Mouse (Mus musculus) MEL (cell line): ENCODE data around the gene Nell1. TPM values are rescaled to one million over a fixed set of nuclear protein-coding genes. Genes with fewer than 3 reads are reported as not detected.

Experiments
- DNase-seq: peaks from one replicate; pipeline ENCODE4 v3.0.0; 2011; ENCODE audit warnings: low read depth, low spot score
- H3K27ac ChIP-seq: 2 replicates; pipeline ENCODE4 v1.5.1; 2012; ENCODE audit warnings: low read depth, mild to moderate bottlenecking, control low read depth, low read length, moderate library complexity; ENCODE audit not compliant: control insufficient read depth
- H3K27me3 ChIP-seq, 2 experiments: fragments of 150-350 bp in 1 of 2; sonication (generic) in 1 of 2; 2 replicates each; pipeline ENCODE4 v1.6.1; 2012; ENCODE audit warnings: low read length in 2 of 2, mild to moderate bottlenecking in 2 of 2, improper control_type of control experiment in 1 of 2, moderate library complexity in 1 of 2; ENCODE audit not compliant: insufficient read depth in 2 of 2, control insufficient read depth in 1 of 2
- H3K36me3 ChIP-seq, 2 experiments: 2 replicates each; pipeline ENCODE4 v1.6.1; 2012 to 2014; ENCODE audit warnings: low read length in 2 of 2, improper control_type of control experiment in 1 of 2, inconsistent platforms in 1 of 2, mild to moderate bottlenecking in 1 of 2; ENCODE audit not compliant: insufficient read depth in 2 of 2, control insufficient read depth in 1 of 2
- H3K4me1 ChIP-seq, 2 experiments: fragments of 150-350 bp in 1 of 2; sonication (generic) in 1 of 2; 2 replicates each; pipeline ENCODE4 v1.6.1; 2012; ENCODE audit warnings: low read length in 2 of 2, improper control_type of control experiment in 1 of 2, mild to moderate bottlenecking in 1 of 2; ENCODE audit not compliant: insufficient read depth in 2 of 2, control insufficient read depth in 1 of 2
- H3K4me3 ChIP-seq, 2 experiments: fragments of 150-350 bp in 1 of 2; sonication (generic) in 1 of 2; 2 replicates each; pipeline ENCODE4 v1.5.1; 2012; ENCODE audit warnings: low read depth in 2 of 2, low read length in 2 of 2, mild to moderate bottlenecking in 2 of 2, moderate library complexity in 2 of 2, control low read depth in 1 of 2, improper control_type of control experiment in 1 of 2; ENCODE audit not compliant: control insufficient read depth in 1 of 2, insufficient read depth in 1 of 2
- H3K79me2 ChIP-seq: 2 replicates; pipeline ENCODE4 v1.6.1; 2012; ENCODE audit warnings: mild to moderate bottlenecking, low read length, moderate library complexity; ENCODE audit not compliant: control insufficient read depth, poor library complexity, insufficient read depth
- H3K9ac ChIP-seq: 2 replicates; pipeline ENCODE4 v1.6.1; 2012; ENCODE audit warnings: low read depth, mild to moderate bottlenecking, control low read depth, low read length, moderate library complexity; ENCODE audit not compliant: control insufficient read depth, poor library complexity, severe bottlenecking
- H3K9me3 ChIP-seq: fragments of 150-350 bp; sonication (generic); replicated peaks from 2 replicates; pipeline ENCODE4 v1.6.1; 2012; ENCODE audit warnings: mild to moderate bottlenecking, low read length, improper control_type of control experiment, moderate library complexity; ENCODE audit not compliant: insufficient read depth
- BHLHE40 ChIP-seq: IDR thresholded peaks from 2 replicates; pipeline ENCODE4 v1.6.1; 2012; ENCODE audit warnings: low read depth, mild to moderate bottlenecking, inconsistent platforms, low read length, improper control_type of control experiment, borderline replicate concordance
- CHD1 ChIP-seq: IDR thresholded peaks from 2 replicates; pipeline ENCODE4 v1.6.1; 2012; ENCODE audit warnings: low read depth, mild to moderate bottlenecking, inconsistent platforms, low read length, improper control_type of control experiment
- CTCF ChIP-seq, 3 experiments: IDR thresholded peaks in 2 of 3; conservative IDR thresholded peaks in 1 of 3; 2 replicates each; pipeline ENCODE4 v1.5.1; 2011 to 2012; ENCODE audit warnings: low read length in 3 of 3, low read depth in 2 of 3, mild to moderate bottlenecking in 2 of 3, improper control_type of control experiment in 1 of 3, inconsistent platforms in 1 of 3, mixed read lengths in 1 of 3, moderate library complexity in 1 of 3; ENCODE audit not compliant: control insufficient read depth in 1 of 3, insufficient read depth in 1 of 3, poor library complexity in 1 of 3, severe bottlenecking in 1 of 3
- E2F4 ChIP-seq: IDR thresholded peaks from 2 replicates; pipeline ENCODE4 v1.6.1; 2011; ENCODE audit warnings: low read depth, low read length, improper control_type of control experiment, borderline replicate concordance
- ETS1 ChIP-seq: IDR thresholded peaks from 2 replicates; pipeline ENCODE4 v1.6.1; 2012; ENCODE audit warnings: low read depth, mild to moderate bottlenecking, inconsistent platforms, low read length, improper control_type of control experiment, moderate library complexity
- HCFC1 ChIP-seq: IDR thresholded peaks from 2 replicates; pipeline ENCODE4 v1.6.1; 2012; ENCODE audit warnings: low read depth, mild to moderate bottlenecking, inconsistent platforms, low read length, improper control_type of control experiment, moderate library complexity
- JUND ChIP-seq: IDR thresholded peaks from 2 replicates; pipeline ENCODE4 v1.6.1; 2011; ENCODE audit warnings: low read depth, mild to moderate bottlenecking, improper control_type of control experiment, low read length
- MAFK ChIP-seq: IDR thresholded peaks from 2 replicates; pipeline ENCODE4 v1.6.1; 2011; ENCODE audit warnings: low read depth, mild to moderate bottlenecking, low read length, improper control_type of control experiment, borderline replicate concordance
- MEF2A ChIP-seq: IDR thresholded peaks from 2 replicates; pipeline ENCODE4 v1.6.1; 2014; ENCODE audit warnings: low read depth, mild to moderate bottlenecking, inconsistent platforms, low read length, improper control_type of control experiment; ENCODE audit not compliant: poor library complexity, insufficient replicate concordance, severe bottlenecking; ENCODE audit errors: extremely low read depth
- MYB ChIP-seq: IDR thresholded peaks from 2 replicates; pipeline ENCODE4 v1.6.1; 2011; ENCODE audit warnings: mild to moderate bottlenecking, low read depth, low read length, improper control_type of control experiment
- MYC ChIP-seq: IDR thresholded peaks from 2 replicates; pipeline ENCODE4 v1.6.1; 2011; ENCODE audit warnings: low read depth, mild to moderate bottlenecking, low read length, improper control_type of control experiment, moderate library complexity
- NRF1 ChIP-seq: IDR thresholded peaks from 2 replicates; pipeline ENCODE4 v1.6.1; 2014; ENCODE audit warnings: low read depth, mild to moderate bottlenecking, inconsistent platforms, low read length, improper control_type of control experiment, moderate library complexity; ENCODE audit not compliant: poor library complexity, insufficient read depth, severe bottlenecking
- POLR2A ChIP-seq, 2 experiments: IDR thresholded peaks; 2 replicates each; pipeline ENCODE4 v1.6.1; 2011 to 2012; ENCODE audit warnings: low read length in 2 of 2, mild to moderate bottlenecking in 2 of 2, control low read depth in 1 of 2, improper control_type of control experiment in 1 of 2, low read depth in 1 of 2, moderate library complexity in 1 of 2; ENCODE audit not compliant: control insufficient read depth in 1 of 2, insufficient read depth in 1 of 2, poor library complexity in 1 of 2
- POLR2AphosphoS2 ChIP-seq: IDR thresholded peaks from 2 replicates; pipeline ENCODE4 v1.6.1; 2011; ENCODE audit warnings: low read length, improper control_type of control experiment
- SIN3A ChIP-seq: IDR thresholded peaks from 2 replicates; pipeline ENCODE4 v1.6.1; 2012; ENCODE audit warnings: low read length, improper control_type of control experiment, inconsistent platforms
- TAL1 ChIP-seq: IDR thresholded peaks from 2 replicates; pipeline ENCODE4 v1.6.1; 2012; ENCODE audit warnings: mild to moderate bottlenecking, inconsistent platforms, low read length, moderate library complexity, mixed read lengths
- TBP ChIP-seq: IDR thresholded peaks from 2 replicates; pipeline ENCODE4 v1.8.0; 2011; ENCODE audit warnings: low read depth, low read length, improper control_type of control experiment
- UBTF ChIP-seq: IDR thresholded peaks from 2 replicates; pipeline ENCODE4 v1.6.1; 2012; ENCODE audit warnings: low read depth, mild to moderate bottlenecking, inconsistent platforms, low read length, improper control_type of control experiment, moderate library complexity, borderline replicate concordance; ENCODE audit not compliant: insufficient read depth
- USF2 ChIP-seq, 2 experiments: IDR thresholded peaks; 2 replicates each; pipeline ENCODE4 v1.6.1; 2011 to 2012; ENCODE audit warnings: improper control_type of control experiment in 2 of 2, low read length in 2 of 2, borderline replicate concordance in 1 of 2, inconsistent platforms in 1 of 2, low read depth in 1 of 2, mild to moderate bottlenecking in 1 of 2; ENCODE audit not compliant: insufficient read depth in 1 of 2
- ZC3H11A ChIP-seq: IDR thresholded peaks from 2 replicates; pipeline ENCODE4 v1.6.1; 2012; ENCODE audit warnings: low read depth, mild to moderate bottlenecking, inconsistent platforms, low read length, improper control_type of control experiment
- ZKSCAN1 ChIP-seq: IDR thresholded peaks from 2 replicates; pipeline ENCODE4 v1.6.1; 2012; ENCODE audit warnings: low read depth, mild to moderate bottlenecking, inconsistent platforms, low read length, improper control_type of control experiment, moderate library complexity
- ZMIZ1 ChIP-seq: IDR thresholded peaks from 2 replicates; pipeline ENCODE4 v1.6.1; 2012; ENCODE audit warnings: low read depth, mild to moderate bottlenecking, inconsistent platforms, low read length, improper control_type of control experiment, moderate library complexity
- ZNF384 ChIP-seq: IDR thresholded peaks from 2 replicates; pipeline ENCODE4 v1.6.1; 2012; ENCODE audit warnings: low read depth, mild to moderate bottlenecking, inconsistent platforms, low read length, improper control_type of control experiment
- polyA plus RNA-seq, 2 experiments: library from polyadenylated mRNA; stranded (reverse) in 1 of 2; unstranded in 1 of 2; fragments of >175 nt in 1 of 2; fragments of >200 nt in 1 of 2; gene quantifications; 2 replicates each; pipeline versions ENCODE4 v1.2.1 to v1.2.4; 2012; ENCODE audit warnings: low replicate concordance in 2 of 2, low read depth in 1 of 2; ENCODE audit not compliant: insufficient read length in 2 of 2, insufficient read depth in 1 of 2, missing spikeins in 1 of 2
- total RNA-seq: library from RNA; depleted of rRNA; stranded (reverse); fragments of 300-350 nt; gene quantifications from 2 replicates; pipeline ENCODE4 v1.2.3, GENCODE M21; 2012

Nell1 gene
- total and polyA plus RNA-seq, 3 experiments: not detected

- no peaks in the 10 kb centered on the region for H3K9me3 ChIP-seq
- no peak overlapping the region for H3K4me3 ChIP-seq
- no peaks in the 10 kb centered on the region for H3K36me3 ChIP-seq
- H3K27me3 ChIP-seq: no peaks in the 10 kb centered on the region
- no peaks in the 10 kb centered on the region for H3K4me1 ChIP-seq
- TF ChIP-seq POLR2AphosphoS2 (no peak), MYB (no peak), TAL1 (no peak), ZC3H11A (no peak), ETS1 (no peak), CTCF (IDR thresholded peaks at IDR 0.05 in 2 of 3, conservative IDR thresholded peaks at IDR 0.05 in 1 of 3; ENCODE audit: control insufficient read depth in 1 of 3, insufficient read depth in 1 of 3, low read depth in 2 of 3, low read length in 3 of 3, poor library complexity in 1 of 3, severe bottlenecking in 1 of 3) (no peak), ZNF384 (no peak), USF2 (IDR thresholded peaks at IDR 0.05; ENCODE audit: borderline replicate concordance in 1 of 2, insufficient read depth in 1 of 2, low read depth in 1 of 2, low read length in 2 of 2) (no peak), UBTF (no peak), E2F4 (no peak), NRF1 (no peak), ZMIZ1 (no peak), CHD1 (no peak), POLR2A (IDR thresholded peaks at IDR 0.05; ENCODE audit: control insufficient read depth in 1 of 2, insufficient read depth in 1 of 2, low read depth in 1 of 2, low read length in 2 of 2, poor library complexity in 1 of 2) (no peak), SIN3A (no peak), MYC (no peak)
- no peak for DNase-seq
- no peaks in the 10 kb centered on the region for H3K79me2 ChIP-seq
- no peak overlapping the region for H3K9ac ChIP-seq
- H3K27ac ChIP-seq: no peak overlapping the region
Observed at GRCm38 (mm10) chr7:50362039-50362438, 387.4 kb downstream of the Nell1 start.

DNA sequence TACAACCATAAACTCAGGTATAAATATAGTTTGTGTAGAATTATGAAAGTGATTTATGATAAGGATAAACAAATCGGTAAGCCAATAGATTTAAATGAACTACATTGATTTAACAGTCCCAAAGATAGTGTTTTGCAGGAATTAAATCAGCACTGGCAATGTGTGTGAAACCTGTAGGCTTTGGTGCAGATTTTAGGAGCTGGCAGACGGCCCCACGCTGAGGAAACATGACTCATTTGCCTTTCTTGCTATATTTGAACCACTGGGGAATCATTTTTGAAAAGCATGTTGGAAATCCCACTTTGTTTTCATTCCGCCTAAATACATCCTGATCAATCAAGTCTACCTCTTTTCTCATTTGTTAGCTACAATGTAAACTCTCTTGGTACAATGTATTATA is 400.2 kb downstream of the Nell1 start:
- H3K9me3 ChIP-seq: no peaks in the 10 kb centered on the region
- H3K4me3 ChIP-seq: no peak overlapping the region
- no peaks in the 10 kb centered on the region for H3K27me3 ChIP-seq
- no peaks in the 10 kb centered on the region for H3K4me1 ChIP-seq
- H3K27ac ChIP-seq: no peak overlapping the region
- no peaks in the 10 kb centered on the region for H3K79me2 ChIP-seq
- TF ChIP-seq JUND (no peak), HCFC1 (no peak), TBP (no peak), MEF2A (no peak), UBTF (no peak), ETS1 (no peak), BHLHE40 (no peak), NRF1 (no peak), ZKSCAN1 (no peak), ZC3H11A (no peak), TAL1 (no peak), MAFK (no peak), MYB (no peak), CHD1 (no peak)
- no peak overlapping the region for H3K9ac ChIP-seq
- H3K36me3 ChIP-seq: no peaks in the 10 kb centered on the region
- DNase-seq: no peak
